Mouse (Mus musculus): ENCODE results near the gene Hadh. TPM values are rescaled to one million over a fixed set of nuclear protein-coding genes. Genes with fewer than 3 reads are reported as not detected.

Gene Hadh
- polyA plus RNA-seq, 1 experiment from 2014 or later, result 369 TPM

GRCm38 (mm10) chr3:131259392-131259965 lies 12.4 kb downstream of the Hadh start:
- no peaks in the 10 kb centered on the region for H3K27me3 ChIP-seq (replicated peaks; ENCODE audit: control insufficient read depth, insufficient read depth, low read length)
- H3K36me3 ChIP-seq (ENCODE audit: control insufficient read depth, insufficient read depth, low read length), result peaks cover 15% of the 10 kb centered on the region
- WGBS, result 90% methylated on average over 9 of the region's 9 CpGs
- no peak overlapping the region for H3K9ac ChIP-seq (ENCODE audit: low read depth, low read length)
- H3K4me2 ChIP-seq (ENCODE audit: low read depth, low read length), result no peak overlapping the region
- no peak overlapping the region for H3K27ac ChIP-seq (ENCODE audit: low read length)
- no peak overlapping the region for H3K4me3 ChIP-seq (ENCODE audit: low read length)
- ATAC-seq, result no peak
- peaks cover 7% of the 10 kb centered on the region; the same call in 1 of the 2 replicates for H3K9me3 ChIP-seq (ENCODE audit: control insufficient read depth, low read length)
- H3K4me1 ChIP-seq (ENCODE audit: control insufficient read depth, insufficient read depth, low read length), result no peaks in the 10 kb centered on the region

- H3K9me3 ChIP-seq (ENCODE audit: control insufficient read depth, low read length), result peaks cover 7% of the 10 kb centered on the region; the same call in 1 of the 2 replicates
- no peaks in the 10 kb centered on the region for H3K27me3 ChIP-seq (replicated peaks; ENCODE audit: control insufficient read depth, insufficient read depth, low read length)
- no peaks in the 10 kb centered on the region for H3K4me1 ChIP-seq (ENCODE audit: control insufficient read depth, insufficient read depth, low read length)
- H3K36me3 ChIP-seq (ENCODE audit: control insufficient read depth, insufficient read depth, low read length), result peaks cover 19% of the 10 kb centered on the region
- H3K27ac ChIP-seq (ENCODE audit: low read length), result no peak overlapping the region
- H3K4me3 ChIP-seq (ENCODE audit: low read length), result no peak overlapping the region
- WGBS, result 88% methylated on average over 3 of the region's 3 CpGs
- no peak for ATAC-seq
- H3K4me2 ChIP-seq (ENCODE audit: low read depth, low read length), result no peak overlapping the region
- no peak overlapping the region for H3K9ac ChIP-seq (ENCODE audit: low read depth, low read length)
Observed at GRCm38 (mm10) chr3:131258921-131259320, 13.0 kb downstream of the Hadh start.

GRCm38 (mm10) chr3:131255399-131255981 lies 16.4 kb downstream of the Hadh start:
- Histone ChIP-seq H3K4me2 (ENCODE audit: low read depth, low read length) (no peak overlapping the region), H3K36me3 (ENCODE audit: control insufficient read depth, insufficient read depth, low read length) (peaks cover 10% of the 10 kb centered on the region; the same call in 1 of the 2 replicates), H3K27ac (ENCODE audit: low read length) (no peak overlapping the region), H3K9me3 (ENCODE audit: control insufficient read depth, low read length) (peaks cover under 1% of the 10 kb centered on the region; the same call in 1 of the 2 replicates), H3K9ac (ENCODE audit: low read depth, low read length) (no peak overlapping the region), H3K4me1 (ENCODE audit: control insufficient read depth, insufficient read depth, low read length) (0 out of 2 replicates have a peak, but pooled peaks cover 6% of the 10 kb centered on the region), H3K27me3 (replicated peaks; ENCODE audit: control insufficient read depth, insufficient read depth, low read length) (no peaks in the 10 kb centered on the region), H3K4me3 (ENCODE audit: low read length) (no peak overlapping the region)
- peak; percentile 77 for ATAC-seq
- 79% methylated on average over 3 of the region's 3 CpGs for WGBS

- Histone ChIP-seq H3K36me3 (ENCODE audit: control insufficient read depth, insufficient read depth, low read length) (peaks cover 8% of the 10 kb centered on the region; the same call in 1 of the 2 replicates), H3K9ac (ENCODE audit: low read depth, low read length) (no peak overlapping the region), H3K9me3 (ENCODE audit: control insufficient read depth, low read length) (no peaks in the 10 kb centered on the region; the same call in 1 of the 2 replicates), H3K4me3 (ENCODE audit: low read length) (no peak overlapping the region), H3K4me2 (ENCODE audit: low read depth, low read length) (no peak overlapping the region), H3K27ac (ENCODE audit: low read length) (no peak overlapping the region), H3K4me1 (ENCODE audit: control insufficient read depth, insufficient read depth, low read length) (0 out of 2 replicates have a peak, but pooled peaks cover 8% of the 10 kb centered on the region), H3K27me3 (replicated peaks; ENCODE audit: control insufficient read depth, insufficient read depth, low read length) (no peaks in the 10 kb centered on the region)
- ATAC-seq, result no peak
- WGBS, result 94% methylated on average over 4 of the region's 4 CpGs
Observed at GRCm38 (mm10) chr3:131254991-131255390, 16.9 kb downstream of the Hadh start.

- H3K36me3 ChIP-seq (ENCODE audit: control insufficient read depth, insufficient read depth, low read length), result peaks cover 14% of the 10 kb centered on the region; the same call in 1 of the 2 replicates
- H3K4me3 ChIP-seq (ENCODE audit: low read length), result no peak overlapping the region
- 88% methylated on average over 7 of the region's 7 CpGs for WGBS
- no peaks in the 10 kb centered on the region; the same call in 1 of the 2 replicates for H3K9me3 ChIP-seq (ENCODE audit: control insufficient read depth, low read length)
- no peak overlapping the region for H3K9ac ChIP-seq (ENCODE audit: low read depth, low read length)
- peaks cover 12% of the 10 kb centered on the region; the same call in 1 of the 2 replicates for H3K4me1 ChIP-seq (ENCODE audit: control insufficient read depth, insufficient read depth, low read length)
- no peaks in the 10 kb centered on the region for H3K27me3 ChIP-seq (replicated peaks; ENCODE audit: control insufficient read depth, insufficient read depth, low read length)
- H3K27ac ChIP-seq (ENCODE audit: low read length), result no peak overlapping the region
- no peak overlapping the region for H3K4me2 ChIP-seq (ENCODE audit: low read depth, low read length)
- no peak for ATAC-seq
Observed at GRCm38 (mm10) chr3:131251601-131252000, 20.3 kb downstream of the Hadh start.

- Histone ChIP-seq H3K9ac (ENCODE audit: low read depth, low read length) (no peak overlapping the region), H3K27ac (ENCODE audit: low read length) (peak overlapping the region; percentile 25; the same call in 1 of the 2 replicates), H3K4me1 (ENCODE audit: control insufficient read depth, insufficient read depth, low read length) (peaks cover 12% of the 10 kb centered on the region; the same call in 1 of the 2 replicates), H3K4me2 (ENCODE audit: low read depth, low read length) (no peak overlapping the region), H3K9me3 (ENCODE audit: control insufficient read depth, low read length) (no peaks in the 10 kb centered on the region; the same call in 1 of the 2 replicates), H3K4me3 (ENCODE audit: low read length) (no peak overlapping the region), H3K27me3 (replicated peaks; ENCODE audit: control insufficient read depth, insufficient read depth, low read length) (no peaks in the 10 kb centered on the region), H3K36me3 (ENCODE audit: control insufficient read depth, insufficient read depth, low read length) (peaks cover 14% of the 10 kb centered on the region; the same call in 1 of the 2 replicates)
- WGBS, result 84% methylated on average over 13 of the region's 13 CpGs
- no peak for ATAC-seq
Observed at GRCm38 (mm10) chr3:131250978-131251377, 20.9 kb downstream of the Hadh start.

GRCm38 (mm10) chr3:131250283-131250682 lies 21.6 kb downstream of the Hadh start:
- Histone ChIP-seq H3K4me2 (ENCODE audit: low read depth, low read length) (no peak overlapping the region), H3K9ac (ENCODE audit: low read depth, low read length) (no peak overlapping the region), H3K4me1 (ENCODE audit: control insufficient read depth, insufficient read depth, low read length) (peaks cover 12% of the 10 kb centered on the region), H3K9me3 (ENCODE audit: control insufficient read depth, low read length) (no peaks in the 10 kb centered on the region; the same call in 1 of the 2 replicates), H3K36me3 (ENCODE audit: control insufficient read depth, insufficient read depth, low read length) (peaks cover 14% of the 10 kb centered on the region; the same call in 1 of the 2 replicates), H3K27me3 (replicated peaks; ENCODE audit: control insufficient read depth, insufficient read depth, low read length) (no peaks in the 10 kb centered on the region), H3K27ac (ENCODE audit: low read length) (peak overlapping the region; percentile 25; the same call in 1 of the 2 replicates), H3K4me3 (ENCODE audit: low read length) (no peak overlapping the region)
- 63% methylated on average over 2 of the region's 2 CpGs for WGBS
- 0 out of 2 replicates have a peak, but pooled peaks have one; percentile 20 for ATAC-seq

GRCm38 (mm10) chr3:131248444-131248843 lies 23.5 kb downstream of the Hadh start:
- Histone ChIP-seq H3K4me3 (ENCODE audit: low read length) (no peak overlapping the region), H3K36me3 (ENCODE audit: control insufficient read depth, insufficient read depth, low read length) (peaks cover 6% of the 10 kb centered on the region; the same call in 1 of the 2 replicates), H3K27ac (ENCODE audit: low read length) (no peak overlapping the region), H3K4me1 (ENCODE audit: control insufficient read depth, insufficient read depth, low read length) (peaks cover 12% of the 10 kb centered on the region), H3K9me3 (ENCODE audit: control insufficient read depth, low read length) (no peaks in the 10 kb centered on the region; the same call in 1 of the 2 replicates), H3K27me3 (replicated peaks; ENCODE audit: control insufficient read depth, insufficient read depth, low read length) (no peaks in the 10 kb centered on the region), H3K9ac (ENCODE audit: low read depth, low read length) (no peak overlapping the region), H3K4me2 (ENCODE audit: low read depth, low read length) (no peak overlapping the region)
- ATAC-seq, result no peak
- 76% methylated on average over 10 of the region's 10 CpGs for whole genome bisulfite sequencing

GRCm38 (mm10) chr3:131247851-131248250 lies 24.1 kb downstream of the Hadh start:
- Histone ChIP-seq H3K4me3 (ENCODE audit: low read length) (no peak overlapping the region), H3K4me1 (ENCODE audit: control insufficient read depth, insufficient read depth, low read length) (peaks cover 12% of the 10 kb centered on the region), H3K4me2 (ENCODE audit: low read depth, low read length) (no peak overlapping the region), H3K27ac (ENCODE audit: low read length) (no peak overlapping the region), H3K36me3 (ENCODE audit: control insufficient read depth, insufficient read depth, low read length) (0 out of 2 replicates have a peak, but pooled peaks cover 6% of the 10 kb centered on the region), H3K27me3 (replicated peaks; ENCODE audit: control insufficient read depth, insufficient read depth, low read length) (no peaks in the 10 kb centered on the region), H3K9me3 (ENCODE audit: control insufficient read depth, low read length) (no peaks in the 10 kb centered on the region), H3K9ac (ENCODE audit: low read depth, low read length) (no peak overlapping the region)
- WGBS, result 77% methylated on average over 5 of the region's 5 CpGs
- ATAC-seq, result no peak
